Mouse (Mus musculus): ENCODE data around the gene Olfr535.
"Not testable (repeated sequence)": the region's sequence is repeated elsewhere in the genome, so short reads cannot be mapped to it uniquely, and the experiment has no call there.

- not testable (repeated sequence) for TF ChIP-seq POLR2A (IDR thresholded peaks at IDR 0.05; ENCODE audit: borderline replicate concordance, insufficient read depth, low read length); CTCF (IDR thresholded peaks at IDR 0.05; ENCODE audit: borderline replicate concordance, insufficient read depth, low read depth, low read length)
Measured at GRCm38 (mm10) chr7:140507346-140508021, 23.5 kb downstream of the Olfr535 start, which contains the start of gene Olfr536.
